Mouse (Mus musculus) lung, postnatal 0 days (tissue): ENCODE results near the gene Asap3.

Experiments used
- CTCF ChIP-seq: IDR thresholded peaks from 2 replicates; pipeline ENCODE4 v1.5.1; 2016; ENCODE audit warnings: antibody characterized with exemption, mild to moderate bottlenecking
- EP300 ChIP-seq: IDR thresholded peaks from 2 replicates; pipeline ENCODE4 v1.6.1; 2016; ENCODE audit warnings: antibody characterized with exemption, mild to moderate bottlenecking, control low read depth

DNA sequence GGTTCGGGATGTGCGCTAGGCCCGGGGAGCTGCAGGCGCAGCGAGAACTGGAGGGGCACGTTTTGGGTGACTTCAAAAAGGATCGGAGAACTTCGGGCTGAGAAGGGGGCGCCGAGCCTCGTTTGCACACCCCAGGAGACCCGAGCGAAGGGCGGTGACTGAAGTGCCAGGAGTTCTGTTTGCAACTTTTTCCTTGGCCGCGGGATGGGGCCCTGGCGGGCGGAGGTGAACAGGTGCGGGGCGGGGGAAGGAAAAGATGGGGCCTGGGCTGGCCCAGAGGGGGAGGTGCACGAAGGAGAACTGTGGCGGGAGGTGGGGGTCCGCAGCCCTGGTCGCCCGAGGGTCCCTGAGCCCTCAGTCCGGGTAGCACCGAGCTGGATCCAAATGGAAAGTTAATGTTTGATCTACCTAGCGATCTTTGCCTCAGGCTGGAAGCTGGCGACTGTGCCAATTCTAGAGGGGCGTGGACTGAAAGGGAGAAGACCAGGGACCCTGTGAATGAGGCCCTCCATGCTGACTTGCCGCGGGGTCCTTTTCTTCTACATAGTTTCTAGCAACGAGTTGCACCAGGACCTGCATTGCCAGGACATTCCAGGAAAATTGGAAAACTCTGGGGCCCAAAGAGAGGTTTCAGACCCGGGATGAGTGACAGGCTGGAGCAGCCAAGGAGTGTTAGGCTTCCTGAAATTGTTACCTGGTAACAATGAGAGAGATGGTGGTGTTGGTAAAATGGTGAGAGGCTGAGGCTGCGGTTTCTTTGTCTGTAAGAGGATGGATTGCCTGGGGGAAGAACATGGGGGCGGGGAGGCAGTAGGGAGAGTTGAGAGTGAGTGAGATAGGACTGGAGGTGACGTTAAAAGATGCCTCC lies 42.5 kb downstream of the Asap3 start:
- TF ChIP-seq CTCF, result no peak
- no peak for TF ChIP-seq EP300
